Mouse (Mus musculus): ENCODE results near the gene Ppp4r3a. TPM values are rescaled to one million over a fixed set of nuclear protein-coding genes. Genes with fewer than 3 reads are reported as not detected.
A peak's percentile ranks its signal among the peaks of the same experiment; 100 is the strongest.

Ppp4r3a gene
- total and polyA plus RNA-seq, 3 experiments = 66.6 to 278 (median 171) TPM

GRCm38 (mm10) chr12:101011017-101011416, 72.5 kb downstream of the Ppp4r3a start:
- Histone ChIP-seq H3K4me1 (ENCODE audit: insufficient read depth, low read depth, low read length) (peaks cover 79% of the 10 kb centered on the region), H3K9me3 (replicated peaks) (no peaks in the 10 kb centered on the region), H3K27me3 (ENCODE audit: insufficient read depth, low read length) (no peaks in the 10 kb centered on the region), H3K4me3 (ENCODE audit: low read depth, low read length) (no peak overlapping the region), H3K36me3 (replicated peaks) (peaks cover 69% of the 10 kb centered on the region)
- ATAC-seq (ENCODE audit: extremely low read depth, insufficient number of reproducible peaks, low FRiP score, poor library complexity, severe bottlenecking) = no peak
- DNase-seq (ENCODE audit: low spot score) = no peak
- TF ChIP-seq POLR2AphosphoS5 (IDR thresholded peaks at IDR 0.05; ENCODE audit: insufficient replicate concordance, low read depth, low read length) = no peak
- no peak for TF ChIP-seq GATA2 (IDR thresholded peaks at IDR 0.05; ENCODE audit: borderline replicate concordance, low read depth, low read length)
- TF ChIP-seq GATA1 (IDR thresholded peaks at IDR 0.05; ENCODE audit: borderline replicate concordance, low read length) = no peak
- no peak for TF ChIP-seq CTCF (IDR thresholded peaks at IDR 0.05; ENCODE audit: low read depth, low read length)
- no peak for TF ChIP-seq TAL1 (conservative IDR thresholded peaks at IDR 0.05; ENCODE audit: low read depth, low read length)

- Histone ChIP-seq H3K4me1 (ENCODE audit: insufficient read depth, low read depth, low read length) (peaks cover 79% of the 10 kb centered on the region), H3K27me3 (ENCODE audit: insufficient read depth, low read length) (no peaks in the 10 kb centered on the region)
- no peak for ATAC-seq (ENCODE audit: extremely low read depth, insufficient number of reproducible peaks, low FRiP score, poor library complexity, severe bottlenecking)
Observed at GRCm38 (mm10) chr12:101010148-101010920, 73.2 kb downstream of the Ppp4r3a start.

GRCm38 (mm10) chr12:101009225-101009624, 74.3 kb downstream of the Ppp4r3a start:
- H3K36me3 ChIP-seq (replicated peaks) = peaks cover 74% of the 10 kb centered on the region
- no peak for DNase-seq (ENCODE audit: low spot score)
- H3K4me1 ChIP-seq (ENCODE audit: insufficient read depth, low read depth, low read length) = peaks cover 72% of the 10 kb centered on the region
- H3K27me3 ChIP-seq (ENCODE audit: insufficient read depth, low read length) = no peaks in the 10 kb centered on the region
- no peak for ATAC-seq (ENCODE audit: extremely low read depth, insufficient number of reproducible peaks, low FRiP score, poor library complexity, severe bottlenecking)
- TF ChIP-seq CTCF (IDR thresholded peaks at IDR 0.05; ENCODE audit: low read depth, low read length) (no peak), GATA2 (IDR thresholded peaks at IDR 0.05; ENCODE audit: borderline replicate concordance, low read depth, low read length) (no peak), POLR2AphosphoS5 (IDR thresholded peaks at IDR 0.05; ENCODE audit: insufficient replicate concordance, low read depth, low read length) (no peak), GATA1 (IDR thresholded peaks at IDR 0.05; ENCODE audit: borderline replicate concordance, low read length) (no peak), TAL1 (conservative IDR thresholded peaks at IDR 0.05; ENCODE audit: low read depth, low read length) (no peak)
- H3K9me3 ChIP-seq (replicated peaks) = no peaks in the 10 kb centered on the region
- H3K4me3 ChIP-seq (ENCODE audit: low read depth, low read length) = no peak overlapping the region

More at GRCm38 (mm10) chr12:101010148-101010920, 73.2 kb downstream of the Ppp4r3a start:
- Histone ChIP-seq H3K36me3 (replicated peaks) (peaks cover 73% of the 10 kb centered on the region), H3K4me3 (ENCODE audit: low read depth, low read length) (no peak overlapping the region), H3K9me3 (replicated peaks) (no peaks in the 10 kb centered on the region)
- DNase-seq (ENCODE audit: low spot score) = no peak
- no peak for TF ChIP-seq POLR2AphosphoS5 (IDR thresholded peaks at IDR 0.05; ENCODE audit: insufficient replicate concordance, low read depth, low read length)
- no peak for TF ChIP-seq CTCF (IDR thresholded peaks at IDR 0.05; ENCODE audit: low read depth, low read length)
- no peak for TF ChIP-seq TAL1 (conservative IDR thresholded peaks at IDR 0.05; ENCODE audit: low read depth, low read length)
- no peak for TF ChIP-seq GATA1 (IDR thresholded peaks at IDR 0.05; ENCODE audit: borderline replicate concordance, low read length)
- TF ChIP-seq GATA2 (IDR thresholded peaks at IDR 0.05; ENCODE audit: borderline replicate concordance, low read depth, low read length) = no peak

GRCm38 (mm10) chr12:101008648-101009047, 74.9 kb downstream of the Ppp4r3a start:
- TF ChIP-seq POLR2AphosphoS5 (IDR thresholded peaks at IDR 0.05; ENCODE audit: insufficient replicate concordance, low read depth, low read length) (no peak), GATA1 (IDR thresholded peaks at IDR 0.05; ENCODE audit: borderline replicate concordance, low read length) (no peak), GATA2 (IDR thresholded peaks at IDR 0.05; ENCODE audit: borderline replicate concordance, low read depth, low read length) (no peak)
- ATAC-seq (ENCODE audit: extremely low read depth, insufficient number of reproducible peaks, low FRiP score, poor library complexity, severe bottlenecking) (peak; percentile 57), DNase-seq (ENCODE audit: low spot score) (peak; percentile 59)
- H3K27me3 ChIP-seq (ENCODE audit: insufficient read depth, low read length) = no peaks in the 10 kb centered on the region
- peaks cover 66% of the 10 kb centered on the region for H3K4me1 ChIP-seq (ENCODE audit: insufficient read depth, low read depth, low read length)
- peaks cover 74% of the 10 kb centered on the region for H3K36me3 ChIP-seq (replicated peaks)
- H3K9me3 ChIP-seq (replicated peaks) = no peaks in the 10 kb centered on the region
- no peak overlapping the region for H3K4me3 ChIP-seq (ENCODE audit: low read depth, low read length)

- Histone ChIP-seq H3K4me3 (ENCODE audit: low read depth, low read length) (no peak overlapping the region; the same call in 1 of the 2 replicates), H3K9me3 (replicated peaks) (no peaks in the 10 kb centered on the region), H3K27me3 (ENCODE audit: insufficient read depth, low read length) (no peaks in the 10 kb centered on the region), H3K4me1 (ENCODE audit: insufficient read depth, low read depth, low read length) (peaks cover 66% of the 10 kb centered on the region), H3K36me3 (replicated peaks) (peaks cover 77% of the 10 kb centered on the region)
- DNase-seq (ENCODE audit: low spot score) (no peak), ATAC-seq (ENCODE audit: extremely low read depth, insufficient number of reproducible peaks, low FRiP score, poor library complexity, severe bottlenecking) (no peak)
- TF ChIP-seq TAL1 (conservative IDR thresholded peaks at IDR 0.05; ENCODE audit: low read depth, low read length) = no peak
- no peak for TF ChIP-seq GATA1 (IDR thresholded peaks at IDR 0.05; ENCODE audit: borderline replicate concordance, low read length)
- no peak for TF ChIP-seq POLR2AphosphoS5 (IDR thresholded peaks at IDR 0.05; ENCODE audit: insufficient replicate concordance, low read depth, low read length)
- no peak for TF ChIP-seq CTCF (IDR thresholded peaks at IDR 0.05; ENCODE audit: low read depth, low read length)
- TF ChIP-seq GATA2 (IDR thresholded peaks at IDR 0.05; ENCODE audit: borderline replicate concordance, low read depth, low read length) = no peak
Observed at GRCm38 (mm10) chr12:101007968-101008481, 75.5 kb downstream of the Ppp4r3a start.

- DNase-seq (ENCODE audit: low spot score) (no peak), ATAC-seq (ENCODE audit: extremely low read depth, insufficient number of reproducible peaks, low FRiP score, poor library complexity, severe bottlenecking) (no peak)
- Histone ChIP-seq H3K4me1 (ENCODE audit: insufficient read depth, low read depth, low read length) (peaks cover 64% of the 10 kb centered on the region), H3K36me3 (replicated peaks) (peaks cover 76% of the 10 kb centered on the region), H3K27me3 (ENCODE audit: insufficient read depth, low read length) (no peaks in the 10 kb centered on the region), H3K4me3 (ENCODE audit: low read depth, low read length) (no peak overlapping the region), H3K9me3 (replicated peaks) (no peaks in the 10 kb centered on the region)
- TF ChIP-seq GATA2 (IDR thresholded peaks at IDR 0.05; ENCODE audit: borderline replicate concordance, low read depth, low read length) = no peak
- TF ChIP-seq POLR2AphosphoS5 (IDR thresholded peaks at IDR 0.05; ENCODE audit: insufficient replicate concordance, low read depth, low read length) = no peak
Observed at GRCm38 (mm10) chr12:101007427-101007826, 76.1 kb downstream of the Ppp4r3a start.
